Mouse (Mus musculus): ENCODE results near the gene Sf3b3. TPM values are rescaled to one million over a fixed set of nuclear protein-coding genes. Genes with fewer than 3 reads are reported as not detected.

Gene Sf3b3
- polyA plus RNA-seq, 1 experiment: 14.4 TPM

DNA sequence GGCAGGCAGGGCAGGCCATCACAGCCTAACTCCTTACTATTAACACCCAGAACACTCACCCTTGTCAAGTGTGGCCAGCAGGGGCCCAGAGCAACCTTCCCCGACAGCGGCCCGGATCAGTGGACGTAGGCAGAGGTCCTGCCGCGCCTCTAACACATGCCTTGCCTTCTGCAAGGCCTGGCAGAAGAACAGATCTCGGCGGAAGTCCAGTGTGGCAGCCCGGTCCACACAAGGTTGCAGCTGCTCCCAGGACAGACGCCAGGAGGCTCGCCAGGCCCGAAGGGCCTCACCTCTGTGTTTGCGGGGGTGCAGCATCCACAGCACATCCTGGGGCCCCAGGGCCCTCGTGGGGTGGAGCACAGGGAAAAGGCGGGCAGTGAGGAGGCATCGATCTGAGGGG, 42.3 kb upstream of the Sf3b3 start:
- no peak for TF ChIP-seq POLR2A (IDR thresholded peaks at IDR 0.05; ENCODE audit: low read depth, low read length)
- TF ChIP-seq CTCF (IDR thresholded peaks at IDR 0.05; ENCODE audit: extremely low read depth, insufficient read length, insufficient replicate concordance, low read depth, low read length): no peak
- Histone ChIP-seq H3K4me3 (ENCODE audit: low read depth, low read length) (no peak overlapping the region), H3K27ac (ENCODE audit: insufficient read depth, low read depth, low read length) (no peak overlapping the region), H3K27me3 (ENCODE audit: control insufficient read depth, insufficient read depth, low read length) (no peaks in the 10 kb centered on the region), H3K36me3 (ENCODE audit: control insufficient read depth, insufficient read depth, low read length) (peaks cover 62% of the 10 kb centered on the region), H3K4me1 (ENCODE audit: control insufficient read depth, insufficient read depth, insufficient read length, low read length) (no peaks in the 10 kb centered on the region)
- WGBS: 90% methylated on average over 16 of the region's 16 CpGs

DNA sequence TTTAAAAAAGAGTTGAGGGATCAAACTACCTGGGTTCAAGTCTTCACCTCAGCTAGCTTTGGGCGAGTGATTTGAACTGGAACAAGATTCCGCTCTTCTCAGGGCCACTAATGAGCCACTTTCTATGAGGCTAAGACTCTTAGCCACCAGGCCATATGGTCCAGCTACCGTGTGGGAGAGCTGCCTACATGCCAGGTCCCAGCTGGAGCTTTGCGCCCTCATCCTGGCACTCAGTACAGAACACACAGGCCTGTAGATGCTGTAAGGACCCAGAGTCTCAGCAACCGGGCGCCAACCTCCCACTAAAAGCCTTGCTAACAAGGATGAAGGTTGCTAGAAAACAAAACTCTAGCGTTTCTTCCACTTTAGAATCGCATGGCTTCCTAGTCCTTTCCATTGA, 41.9 kb upstream of the Sf3b3 start:
- WGBS: 95% methylated on average over 8 of the region's 8 CpGs
- H3K27me3 ChIP-seq (ENCODE audit: control insufficient read depth, insufficient read depth, low read length): no peaks in the 10 kb centered on the region

DNA sequence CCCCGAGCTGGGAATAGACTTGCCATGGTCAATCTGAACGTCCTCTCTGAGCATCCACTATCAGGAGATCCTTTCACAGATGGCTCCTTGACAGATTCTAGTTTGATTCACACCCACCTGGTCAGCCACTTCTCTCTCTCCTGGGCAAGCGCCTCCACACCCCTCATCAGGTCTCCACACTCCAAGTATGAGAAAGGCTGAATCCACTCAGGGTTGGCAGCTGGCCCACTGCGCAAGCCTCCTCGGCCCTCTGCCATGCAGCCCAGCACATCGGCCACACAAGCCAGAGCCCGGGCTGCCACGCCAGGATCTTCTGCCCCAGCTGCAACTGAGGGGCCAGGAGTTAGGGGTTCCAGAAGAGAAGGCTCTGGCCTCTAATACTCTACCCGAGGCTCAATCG, 41.0 kb upstream of the Sf3b3 start:
- TF ChIP-seq CTCF (IDR thresholded peaks at IDR 0.05; ENCODE audit: extremely low read depth, insufficient read length, insufficient replicate concordance, low read depth, low read length): no peak
- TF ChIP-seq POLR2A (IDR thresholded peaks at IDR 0.05; ENCODE audit: low read depth, low read length): no peak
- H3K36me3 ChIP-seq (ENCODE audit: control insufficient read depth, insufficient read depth, low read length): peaks cover 68% of the 10 kb centered on the region

More for the DNA sequence above, 41.9 kb upstream of the Sf3b3 start:
- no peak overlapping the region for H3K4me3 ChIP-seq (ENCODE audit: low read depth, low read length)
- no peaks in the 10 kb centered on the region for H3K4me1 ChIP-seq (ENCODE audit: control insufficient read depth, insufficient read depth, insufficient read length, low read length)
- no peak overlapping the region for H3K27ac ChIP-seq (ENCODE audit: insufficient read depth, low read depth, low read length)
- TF ChIP-seq POLR2A (IDR thresholded peaks at IDR 0.05; ENCODE audit: low read depth, low read length) (no peak), CTCF (IDR thresholded peaks at IDR 0.05; ENCODE audit: extremely low read depth, insufficient read length, insufficient replicate concordance, low read depth, low read length) (no peak)
- H3K36me3 ChIP-seq (ENCODE audit: control insufficient read depth, insufficient read depth, low read length): peaks cover 65% of the 10 kb centered on the region

GRCm38 (mm10) chr8:110886634-110887033, 40.0 kb upstream of the Sf3b3 start:
- WGBS: 89% methylated on average over 3 of the region's 3 CpGs
- H3K36me3 ChIP-seq (ENCODE audit: control insufficient read depth, insufficient read depth, low read length): peaks cover 73% of the 10 kb centered on the region

More for the DNA sequence above, 41.0 kb upstream of the Sf3b3 start:
- Histone ChIP-seq H3K4me3 (ENCODE audit: low read depth, low read length) (no peak overlapping the region), H3K4me1 (ENCODE audit: control insufficient read depth, insufficient read depth, insufficient read length, low read length) (no peaks in the 10 kb centered on the region), H3K27ac (ENCODE audit: insufficient read depth, low read depth, low read length) (no peak overlapping the region), H3K27me3 (ENCODE audit: control insufficient read depth, insufficient read depth, low read length) (no peaks in the 10 kb centered on the region)
- WGBS: 94% methylated on average over 10 of the region's 10 CpGs

DNA sequence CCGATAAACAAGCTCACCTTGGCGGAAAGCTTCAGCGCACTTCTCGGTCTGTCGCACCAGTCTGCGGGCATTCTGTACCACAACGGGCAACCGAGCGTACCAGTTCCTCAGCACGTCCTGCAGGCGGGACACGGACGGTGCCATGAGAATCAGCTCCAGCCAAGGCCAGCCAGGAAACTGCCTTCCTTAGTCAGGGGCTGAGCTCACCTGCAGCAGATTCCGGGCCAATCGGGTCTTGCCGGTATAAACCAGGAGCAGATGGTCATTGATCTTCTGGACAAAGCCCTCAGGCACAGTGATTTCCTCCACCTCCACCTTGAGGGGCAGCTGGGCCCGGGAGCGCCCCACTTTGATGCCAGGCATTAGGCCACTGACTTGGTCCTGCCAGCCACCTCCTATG, 37.2 kb upstream of the Sf3b3 start:
- TF ChIP-seq POLR2A (IDR thresholded peaks at IDR 0.05; ENCODE audit: low read depth, low read length) (no peak), CTCF (IDR thresholded peaks at IDR 0.05; ENCODE audit: extremely low read depth, insufficient read length, insufficient replicate concordance, low read depth, low read length) (no peak)
- H3K4me3 ChIP-seq (ENCODE audit: low read depth, low read length): no peak overlapping the region
- WGBS: 95% methylated on average over 18 of the region's 18 CpGs
- no peak overlapping the region for H3K27ac ChIP-seq (ENCODE audit: insufficient read depth, low read depth, low read length)
- no peaks in the 10 kb centered on the region for H3K27me3 ChIP-seq (ENCODE audit: control insufficient read depth, insufficient read depth, low read length)
- H3K4me1 ChIP-seq (ENCODE audit: control insufficient read depth, insufficient read depth, insufficient read length, low read length): no peaks in the 10 kb centered on the region
- H3K36me3 ChIP-seq (ENCODE audit: control insufficient read depth, insufficient read depth, low read length): peaks cover 81% of the 10 kb centered on the region

More at GRCm38 (mm10) chr8:110886634-110887033, 40.0 kb upstream of the Sf3b3 start:
- no peak overlapping the region for H3K27ac ChIP-seq (ENCODE audit: insufficient read depth, low read depth, low read length)
- H3K4me1 ChIP-seq (ENCODE audit: control insufficient read depth, insufficient read depth, insufficient read length, low read length): no peaks in the 10 kb centered on the region
- H3K4me3 ChIP-seq (ENCODE audit: low read depth, low read length): no peak overlapping the region
- no peak for TF ChIP-seq CTCF (IDR thresholded peaks at IDR 0.05; ENCODE audit: extremely low read depth, insufficient read length, insufficient replicate concordance, low read depth, low read length)
- no peak for TF ChIP-seq POLR2A (IDR thresholded peaks at IDR 0.05; ENCODE audit: low read depth, low read length)
- H3K27me3 ChIP-seq (ENCODE audit: control insufficient read depth, insufficient read depth, low read length): no peaks in the 10 kb centered on the region

GRCm38 (mm10) chr8:110881741-110882310, 35.2 kb upstream of the Sf3b3 start:
- 92% methylated on average over 10 of the region's 10 CpGs for WGBS
- H3K4me1 ChIP-seq (ENCODE audit: control insufficient read depth, insufficient read depth, insufficient read length, low read length): no peaks in the 10 kb centered on the region
- peaks cover 72% of the 10 kb centered on the region for H3K36me3 ChIP-seq (ENCODE audit: control insufficient read depth, insufficient read depth, low read length)
- no peak overlapping the region for H3K27ac ChIP-seq (ENCODE audit: insufficient read depth, low read depth, low read length)
- TF ChIP-seq CTCF (IDR thresholded peaks at IDR 0.05; ENCODE audit: extremely low read depth, insufficient read length, insufficient replicate concordance, low read depth, low read length) (no peak), POLR2A (IDR thresholded peaks at IDR 0.05; ENCODE audit: low read depth, low read length) (no peak)
- no peaks in the 10 kb centered on the region for H3K27me3 ChIP-seq (ENCODE audit: control insufficient read depth, insufficient read depth, low read length)
- no peak overlapping the region for H3K4me3 ChIP-seq (ENCODE audit: low read depth, low read length)

GRCm38 (mm10) chr8:110877862-110878261, 31.3 kb upstream of the Sf3b3 start:
- 80% methylated on average over 4 of the region's 4 CpGs for WGBS
- Histone ChIP-seq H3K36me3 (ENCODE audit: control insufficient read depth, insufficient read depth, low read length) (peaks cover 71% of the 10 kb centered on the region), H3K4me3 (ENCODE audit: low read depth, low read length) (no peak overlapping the region), H3K4me1 (ENCODE audit: control insufficient read depth, insufficient read depth, insufficient read length, low read length) (no peaks in the 10 kb centered on the region), H3K27me3 (ENCODE audit: control insufficient read depth, insufficient read depth, low read length) (no peaks in the 10 kb centered on the region), H3K27ac (ENCODE audit: insufficient read depth, low read depth, low read length) (no peak overlapping the region)
- TF ChIP-seq POLR2A (IDR thresholded peaks at IDR 0.05; ENCODE audit: low read depth, low read length) (no peak), CTCF (IDR thresholded peaks at IDR 0.05; ENCODE audit: extremely low read depth, insufficient read length, insufficient replicate concordance, low read depth, low read length) (no peak)

Data from small intestine, adult 2 months (tissue).